28 mouse cellular contexts compared by ENCODE assay signal in the genomic region with DNA sequence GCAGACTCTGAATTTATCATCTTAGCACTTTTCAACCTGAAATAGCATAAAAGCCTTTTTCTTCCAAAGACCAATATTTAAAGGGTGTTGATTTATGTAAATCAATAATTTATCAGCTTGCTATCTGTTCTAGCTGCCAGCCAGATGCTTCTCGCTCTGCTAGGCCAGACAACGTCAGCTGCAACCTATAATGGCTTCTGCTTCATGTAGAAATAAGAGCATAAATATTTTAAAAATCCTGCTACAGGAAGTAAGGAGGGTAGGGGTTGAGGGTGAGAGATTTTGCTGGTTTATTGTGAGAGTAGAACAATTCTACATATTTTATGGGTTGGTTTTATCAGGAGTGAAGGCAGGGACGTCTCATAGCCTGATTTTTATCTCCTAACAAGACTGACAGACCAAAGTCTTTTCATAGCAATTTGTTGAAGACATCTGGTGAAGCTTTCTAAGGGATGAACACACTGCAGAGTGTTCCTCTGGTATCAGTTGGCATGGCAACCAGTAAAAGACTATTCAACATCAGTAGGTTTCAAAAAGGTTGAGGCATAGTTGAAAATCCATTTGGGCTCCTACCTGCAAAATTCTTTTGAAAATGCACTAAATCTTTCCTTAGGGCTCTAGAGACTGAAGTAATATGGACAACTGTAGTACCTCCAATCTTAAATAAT.
DNase-seq lines count a peak whose midpoint lies in the region; ATAC-seq lines count a peak whose summit lies in the region.
"Had no signal": no experiment of that assay in that cellular context is flagged by ENCODE, and none has a peak within 500 bp of the region (broad histone marks: within the 10 kb centered on the region; RNA-seq: fewer than 3 reads in every experiment).

No protein-coding gene starts in this region.

- no peak overlapping the region for H3K4me3 ChIP-seq in midbrain, embryonic 13.5 days (replicated peaks)
- no peak overlapping the region for H3K4me3 ChIP-seq in midbrain, embryonic 10.5 days
- H3K4me3 ChIP-seq in midbrain, embryonic 15.5 days, result no peak overlapping the region
- H3K4me3 ChIP-seq in intestine, embryonic 15.5 days (replicated peaks), result no peak overlapping the region
- H3K4me3 ChIP-seq: embryonic facial prominence, embryonic 13.5 days; erythroblast, embryonic 14.5 days; forebrain, embryonic 12.5 days; heart, embryonic 12.5 days; limb, embryonic 10.5 days; liver, embryonic 15.5 days; myocyte had no signal

- no peaks in the 10 kb centered on the region for H3K27me3 ChIP-seq in midbrain, embryonic 13.5 days
- H3K27me3 ChIP-seq in midbrain, embryonic 10.5 days (ENCODE audit: low read depth, poor library complexity, severe bottlenecking), result no peaks in the 10 kb centered on the region
- H3K27me3 ChIP-seq in midbrain, embryonic 15.5 days (replicated peaks), result no peaks in the 10 kb centered on the region
- no peaks in the 10 kb centered on the region for H3K27me3 ChIP-seq in intestine, embryonic 15.5 days (replicated peaks)
- H3K27me3 ChIP-seq: embryonic facial prominence, embryonic 13.5 days; forebrain, embryonic 12.5 days; heart, embryonic 12.5 days; liver, embryonic 15.5 days had no signal

- no peak overlapping the region for H3K27ac ChIP-seq in midbrain, embryonic 13.5 days
- H3K27ac ChIP-seq in midbrain, embryonic 10.5 days (replicated peaks), result no peak overlapping the region
- H3K27ac ChIP-seq in midbrain, embryonic 15.5 days, result 0 out of 2 replicates have a peak overlapping the region, but pooled peaks have one; percentile 29
- no peak overlapping the region for H3K27ac ChIP-seq in intestine, embryonic 15.5 days
- H3K27ac ChIP-seq: embryonic facial prominence, embryonic 13.5 days; forebrain, embryonic 12.5 days; hindbrain, postnatal 0 days; limb, embryonic 10.5 days; liver, embryonic 15.5 days had no signal

- H3K36me3 ChIP-seq in midbrain, embryonic 13.5 days, result no peaks in the 10 kb centered on the region
- H3K36me3 ChIP-seq in midbrain, embryonic 10.5 days, result no peaks in the 10 kb centered on the region
- no peaks in the 10 kb centered on the region for H3K36me3 ChIP-seq in midbrain, embryonic 15.5 days (replicated peaks)
- H3K36me3 ChIP-seq in intestine, embryonic 15.5 days, result no peaks in the 10 kb centered on the region
- H3K36me3 ChIP-seq: embryonic facial prominence, embryonic 13.5 days; forebrain, embryonic 12.5 days; heart, embryonic 12.5 days; limb, embryonic 10.5 days; liver, embryonic 15.5 days had no signal

- 50% methylated on average over 3 of the region's 3 CpGs for WGBS in midbrain, embryonic 13.5 days
- WGBS in midbrain, embryonic 10.5 days, result 76% methylated on average over 3 of the region's 3 CpGs
- WGBS in midbrain, embryonic 15.5 days, result 38% methylated on average over 3 of the region's 3 CpGs
- WGBS in intestine, embryonic 15.5 days, result 32% methylated on average over 3 of the region's 3 CpGs

- H3K4me1 ChIP-seq in midbrain, embryonic 13.5 days (replicated peaks), result no peaks in the 10 kb centered on the region
- H3K4me1 ChIP-seq in midbrain, embryonic 10.5 days, result no peaks in the 10 kb centered on the region
- H3K4me1 ChIP-seq in midbrain, embryonic 15.5 days, result no peaks in the 10 kb centered on the region
- no peaks in the 10 kb centered on the region for H3K4me1 ChIP-seq in intestine, embryonic 15.5 days (replicated peaks)
- H3K4me1 ChIP-seq: embryonic facial prominence, embryonic 13.5 days; forebrain, embryonic 12.5 days; heart, embryonic 12.5 days; limb, embryonic 10.5 days; liver, embryonic 15.5 days had no signal

- H3K9ac ChIP-seq in midbrain, embryonic 13.5 days (replicated peaks), result no peak overlapping the region
- no peak overlapping the region for H3K9ac ChIP-seq in midbrain, embryonic 15.5 days
- no peak overlapping the region for H3K9ac ChIP-seq in intestine, embryonic 15.5 days
- H3K9ac ChIP-seq: embryonic facial prominence, embryonic 13.5 days; forebrain, embryonic 12.5 days; heart, embryonic 12.5 days; liver, embryonic 15.5 days had no signal

- H3K4me2 ChIP-seq in midbrain, embryonic 13.5 days (replicated peaks), result no peak overlapping the region
- no peak overlapping the region for H3K4me2 ChIP-seq in midbrain, embryonic 15.5 days
- no peak overlapping the region for H3K4me2 ChIP-seq in intestine, embryonic 15.5 days (replicated peaks)
- H3K4me2 ChIP-seq: embryonic facial prominence, embryonic 13.5 days; forebrain, embryonic 12.5 days; heart, embryonic 12.5 days; liver, embryonic 15.5 days had no signal

- DNase-seq in layer of hippocampus, adult 18-20 months (ENCODE audit: low spot score in 2 of 2), result peak; percentile 3 to 16
- no peak for DNase-seq in layer of hippocampus, postnatal 25 days (ENCODE audit: extremely low spot score in 1 of 2, low spot score in 1 of 2)
- no peak for DNase-seq in midbrain, embryonic 10.5 days (ENCODE audit: low spot score)
- DNase-seq in ovary, adult 18-20 months (ENCODE audit: low spot score), result no peak
- DNase-seq: adrenal gland, postnatal 36 days; cerebellum, adult 18-20 months; cerebellum, postnatal 36 days; embryo, embryonic 11 days; gastrocnemius, postnatal 10 days; heart, postnatal 14 days; kidney, postnatal 25 days; liver; lung, postnatal 4 days; right cerebral cortex, postnatal 25 days; spleen, adult 18-20 months had no signal

- no peaks in the 10 kb centered on the region for H3K9me3 ChIP-seq in midbrain, embryonic 13.5 days
- H3K9me3 ChIP-seq in midbrain, embryonic 10.5 days (replicated peaks), result no peaks in the 10 kb centered on the region
- no peaks in the 10 kb centered on the region for H3K9me3 ChIP-seq in midbrain, embryonic 15.5 days
- no peaks in the 10 kb centered on the region for H3K9me3 ChIP-seq in intestine, embryonic 15.5 days
- H3K9me3 ChIP-seq: embryonic facial prominence, embryonic 13.5 days; forebrain, embryonic 12.5 days; heart, embryonic 12.5 days; limb, embryonic 10.5 days; liver, embryonic 15.5 days had no signal

- peak; percentile 56 for ATAC-seq in midbrain, embryonic 13.5 days
- ATAC-seq in midbrain, embryonic 15.5 days (replicated peaks), result peak; percentile 73
- ATAC-seq in intestine, embryonic 15.5 days, result no peak
- ATAC-seq: CD4-positive, CD25-positive, alpha-beta regulatory T cell, adult 4 months; hindbrain, postnatal 0 days; intestine, postnatal 0 days had no signal

Comparison
In these comparisons a context has a peak if more than half of its experiments do, and no peak if none do; other contexts are left out.
1. DNase-seq: peak in layer of hippocampus, adult 18-20 months (2 of 2); none in layer of hippocampus, postnatal 25 days (0 of 2), midbrain, embryonic 10.5 days (single experiment) and ovary, adult 18-20 months (single experiment).